Mouse (Mus musculus) liver, postnatal 0 days (tissue): ENCODE measurements at regions not wholly inside any gene's neighbourhood (a gene's known extent, or its start where the extent isn't known, plus 50 kb on each side); places are given as distances from the start of the nearest gene placed in this dataset.

Experiments
- CTCF ChIP-seq: sonication (generic); IDR thresholded peaks from 2 replicates; pipeline ENCODE4 v1.5.1; 2016; ENCODE audit warnings: antibody characterized with exemption, low read depth
- EP300 ChIP-seq: IDR thresholded peaks from 2 replicates; pipeline ENCODE4 v1.6.1; 2016; ENCODE audit warnings: antibody characterized with exemption, low read depth, mild to moderate bottlenecking

GRCm38 (mm10) chr3:134588630-134589029 is 240.2 kb upstream of the Tacr3 start:
- no peak for TF ChIP-seq CTCF
- no peak for TF ChIP-seq EP300
